Mouse (Mus musculus) liver, embryonic 16.5 days (tissue): ENCODE measurements at regions not wholly inside any gene's neighbourhood (a gene's known extent, or its start where the extent isn't known, plus 50 kb on each side); places are given as distances from the start of the nearest gene placed in this dataset.
"Not testable (repeated sequence)": the region's sequence is repeated elsewhere in the genome, so short reads cannot be mapped to it uniquely, and the experiment has no call there.

Experiments
- ATAC-seq: fragments of 200-750 bp; cut with Nextera tagmentation; 2 replicates; pipeline ENCODE4 v1.8.0; 2017; ENCODE audit warnings: low read depth, mild to moderate bottlenecking, moderate number of reproducible peaks, moderate library complexity
- H3K27ac ChIP-seq: fragments of 300-500 bp; sonication (generic); 2 replicates; pipeline ENCODE4 v1.5.1; 2014; ENCODE audit warnings: mild to moderate bottlenecking, low read length
- H3K27me3 ChIP-seq: fragments of 300-500 bp; sonication (generic); 2 replicates; pipeline ENCODE4 v1.6.1; 2014; ENCODE audit warnings: low read depth, low read length, mixed read lengths; ENCODE audit not compliant: control insufficient read depth, insufficient read depth
- H3K36me3 ChIP-seq: fragments of 300-500 bp; sonication (generic); 2 replicates; pipeline ENCODE4 v1.6.1; 2014; ENCODE audit warnings: mild to moderate bottlenecking; ENCODE audit not compliant: control insufficient read depth, insufficient read depth
- H3K4me1 ChIP-seq: fragments of 300-500 bp; sonication (generic); 2 replicates; pipeline ENCODE4 v1.6.1; 2014; ENCODE audit warnings: low read depth, low read length, mixed read lengths; ENCODE audit not compliant: control insufficient read depth
- H3K4me2 ChIP-seq: fragments of 300-500 bp; sonication (generic); 2 replicates; pipeline ENCODE4 v1.6.1; 2014; ENCODE audit warnings: low read depth, low read length, mixed read lengths
- H3K4me3 ChIP-seq: fragments of 300-500 bp; sonication (generic); 2 replicates; pipeline ENCODE4 v1.5.1; 2014; ENCODE audit warnings: low read depth, mild to moderate bottlenecking, low read length
- H3K9ac ChIP-seq: fragments of 300-500 bp; sonication (generic); 2 replicates; pipeline ENCODE4 v1.6.1; 2014; ENCODE audit warnings: low read depth, low read length
- H3K9me3 ChIP-seq: fragments of 300-500 bp; sonication (generic); replicated peaks from 2 replicates; pipeline ENCODE4 v1.6.1; 2016; ENCODE audit warnings: low read length; ENCODE audit not compliant: control insufficient read depth
- WGBS: fragments of 180-500 bp; shearing (Covaris S2); extraction: QIAGEN DNeasy Blood & Tissue Kit; methylation state at CpG from one replicate; pipeline ENCODE4 v1.1.7; 2014; ENCODE audit not compliant: insufficient replicate concordance; 5-methylcytosine and 5-hydroxymethylcytosine counted together

- Histone ChIP-seq H3K9ac (no peak overlapping the region), H3K4me1 (no peaks in the 10 kb centered on the region), H3K36me3 (no peaks in the 10 kb centered on the region), H3K9me3 (no peaks in the 10 kb centered on the region), H3K4me2 (no peak overlapping the region), H3K4me3 (no peak overlapping the region), H3K27me3 (no peaks in the 10 kb centered on the region), H3K27ac (no peak overlapping the region)
- 75% methylated on average over 6 of the region's 6 CpGs for WGBS
- no peak for ATAC-seq
Observed at GRCm38 (mm10) chr16:30712570-30712969, 113.0 kb downstream of the Fam43a start.

- not testable (repeated sequence) for H3K9me3 ChIP-seq, ATAC-seq, H3K36me3 ChIP-seq
Observed at GRCm38 (mm10) chr16:30717577-30717976, 118.1 kb downstream of the Fam43a start.

GRCm38 (mm10) chr16:30720791-30721190 lies 121.3 kb downstream of the Fam43a start:
- 52% methylated on average over 6 of the region's 6 CpGs for WGBS
- H3K9ac ChIP-seq = no peak overlapping the region
- H3K9me3 ChIP-seq = no peaks in the 10 kb centered on the region
- no peak overlapping the region for H3K4me3 ChIP-seq
- no peaks in the 10 kb centered on the region for H3K27me3 ChIP-seq
- no peak for ATAC-seq
- no peaks in the 10 kb centered on the region for H3K36me3 ChIP-seq
- H3K27ac ChIP-seq = no peak overlapping the region
- no peak overlapping the region for H3K4me2 ChIP-seq
- H3K4me1 ChIP-seq = no peaks in the 10 kb centered on the region

More at GRCm38 (mm10) chr16:30717577-30717976, 118.1 kb downstream of the Fam43a start:
- H3K4me1 ChIP-seq, H3K9ac ChIP-seq, H3K27ac ChIP-seq, H3K4me3 ChIP-seq, H3K27me3 ChIP-seq, H3K4me2 ChIP-seq: not testable (repeated sequence)

- Histone ChIP-seq H3K4me2 (no peak overlapping the region), H3K4me1 (no peaks in the 10 kb centered on the region), H3K27ac (no peak overlapping the region), H3K27me3 (no peaks in the 10 kb centered on the region), H3K36me3 (no peaks in the 10 kb centered on the region), H3K9ac (no peak overlapping the region), H3K9me3 (no peaks in the 10 kb centered on the region), H3K4me3 (no peak overlapping the region)
- ATAC-seq = no peak
Observed at GRCm38 (mm10) chr16:30721223-30721622, 121.7 kb downstream of the Fam43a start.

- no peak overlapping the region for H3K27ac ChIP-seq
- H3K9me3 ChIP-seq = no peaks in the 10 kb centered on the region
- 43% methylated on average over 3 of the region's 3 CpGs for WGBS
- no peak overlapping the region for H3K4me2 ChIP-seq
- no peaks in the 10 kb centered on the region for H3K27me3 ChIP-seq
- no peaks in the 10 kb centered on the region for H3K4me1 ChIP-seq
- no peak for ATAC-seq
- H3K4me3 ChIP-seq = no peak overlapping the region
- no peaks in the 10 kb centered on the region for H3K36me3 ChIP-seq
- H3K9ac ChIP-seq = no peak overlapping the region
Observed at GRCm38 (mm10) chr16:30722372-30722771, 122.8 kb downstream of the Fam43a start.

GRCm38 (mm10) chr16:30724591-30724990 lies 125.1 kb downstream of the Fam43a start:
- no peak for ATAC-seq
- Histone ChIP-seq H3K27me3 (no peaks in the 10 kb centered on the region), H3K9ac (no peak overlapping the region), H3K4me1 (no peaks in the 10 kb centered on the region), H3K27ac (no peak overlapping the region), H3K4me3 (no peak overlapping the region), H3K36me3 (no peaks in the 10 kb centered on the region), H3K4me2 (no peak overlapping the region), H3K9me3 (no peaks in the 10 kb centered on the region)
- 80% methylated on average over 1 of the region's 1 CpGs for WGBS

- no peak for ATAC-seq
- WGBS = 32% methylated on average over 9 of the region's 9 CpGs
- H3K4me3 ChIP-seq = no peak overlapping the region
- H3K36me3 ChIP-seq = no peaks in the 10 kb centered on the region
- no peak overlapping the region for H3K4me2 ChIP-seq
- H3K4me1 ChIP-seq = no peaks in the 10 kb centered on the region
- no peak overlapping the region for H3K27ac ChIP-seq
- H3K9me3 ChIP-seq = no peaks in the 10 kb centered on the region
- H3K9ac ChIP-seq = no peak overlapping the region
- H3K27me3 ChIP-seq = no peaks in the 10 kb centered on the region
Observed at GRCm38 (mm10) chr16:30732770-30733415, 133.4 kb downstream of the Fam43a start.

- no peak overlapping the region for H3K27ac ChIP-seq
- ATAC-seq = no peak
- no peak overlapping the region for H3K4me3 ChIP-seq
- H3K9me3 ChIP-seq = no peaks in the 10 kb centered on the region
- WGBS = 52% methylated on average over 11 of the region's 11 CpGs
- H3K9ac ChIP-seq = no peak overlapping the region
- H3K36me3 ChIP-seq = no peaks in the 10 kb centered on the region
- H3K4me1 ChIP-seq = no peaks in the 10 kb centered on the region
- no peak overlapping the region for H3K4me2 ChIP-seq
- no peaks in the 10 kb centered on the region for H3K27me3 ChIP-seq
Observed at GRCm38 (mm10) chr16:30733478-30733877, 134.0 kb downstream of the Fam43a start.

GRCm38 (mm10) chr16:30735360-30735759 lies 135.8 kb downstream of the Fam43a start:
- no peak overlapping the region for H3K27ac ChIP-seq
- no peaks in the 10 kb centered on the region for H3K36me3 ChIP-seq
- no peak overlapping the region for H3K4me2 ChIP-seq
- no peaks in the 10 kb centered on the region for H3K9me3 ChIP-seq
- no peak for ATAC-seq
- no peaks in the 10 kb centered on the region for H3K4me1 ChIP-seq
- 47% methylated on average over 3 of the region's 3 CpGs for WGBS
- H3K4me3 ChIP-seq = no peak overlapping the region
- no peak overlapping the region for H3K9ac ChIP-seq
- H3K27me3 ChIP-seq = no peaks in the 10 kb centered on the region
